Mouse (Mus musculus): ENCODE results near the gene Retn.

DNA sequence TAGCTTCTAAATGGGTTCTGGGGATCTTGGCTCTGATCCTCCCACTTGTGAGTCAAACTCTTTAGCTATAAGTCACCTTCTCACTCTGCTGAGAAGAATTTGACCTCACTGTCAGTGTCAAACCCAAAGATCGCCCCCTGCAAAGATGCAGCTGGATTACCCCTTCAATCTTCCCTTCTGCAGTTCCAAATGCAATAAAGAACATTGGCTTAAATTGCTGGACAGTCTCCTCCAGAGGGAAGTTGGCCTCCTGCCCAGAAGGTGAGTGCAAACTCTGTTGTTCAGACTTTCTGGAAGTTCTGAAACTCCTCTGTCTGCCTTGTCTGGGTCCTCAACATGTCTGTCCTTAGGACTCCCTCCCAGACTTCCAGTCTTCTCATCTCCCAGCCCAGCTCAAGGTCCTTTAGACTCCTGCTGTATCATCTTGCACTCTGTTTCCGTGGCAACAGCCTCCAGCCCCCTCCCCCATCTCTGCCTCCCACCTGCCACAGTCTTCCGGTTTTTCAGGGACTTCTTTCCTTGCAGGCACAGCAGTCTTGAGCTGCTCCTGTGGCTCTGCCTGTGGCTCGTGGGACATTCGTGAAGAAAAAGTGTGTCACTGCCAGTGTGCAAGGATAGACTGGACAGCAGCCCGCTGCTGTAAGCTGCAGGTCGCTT, 1.3 kb downstream of the Retn start:
- no peak for TF ChIP-seq CTCF (conservative IDR thresholded peaks at IDR 0.05; ENCODE audit: insufficient read depth, insufficient read length, low read depth, low read length)
- TF ChIP-seq POLR2A (IDR thresholded peaks at IDR 0.05; ENCODE audit: low read depth, low read length), result no peak
